Mouse (Mus musculus) kidney, adult 10 weeks (tissue): ENCODE measurements around the gene Pitx1. TPM values are rescaled to one million over a fixed set of nuclear protein-coding genes. Genes with fewer than 3 reads are reported as not detected.

Experiments
- polyA plus RNA-seq: library from polyadenylated mRNA; stranded (reverse); fragments of 350-450 nt; fragmentation: Illumina TruSeq; extraction: RNeasy Lipid Tissue Mini Kit (QIAGEN cat#74804); gene quantifications from one replicate; pipeline ENCODE4 v1.2.3, GENCODE M21; 2014; ENCODE audit warnings: low read depth, low replicate concordance

The Pitx1 gene
- polyA plus RNA-seq, result not detected

DNA sequence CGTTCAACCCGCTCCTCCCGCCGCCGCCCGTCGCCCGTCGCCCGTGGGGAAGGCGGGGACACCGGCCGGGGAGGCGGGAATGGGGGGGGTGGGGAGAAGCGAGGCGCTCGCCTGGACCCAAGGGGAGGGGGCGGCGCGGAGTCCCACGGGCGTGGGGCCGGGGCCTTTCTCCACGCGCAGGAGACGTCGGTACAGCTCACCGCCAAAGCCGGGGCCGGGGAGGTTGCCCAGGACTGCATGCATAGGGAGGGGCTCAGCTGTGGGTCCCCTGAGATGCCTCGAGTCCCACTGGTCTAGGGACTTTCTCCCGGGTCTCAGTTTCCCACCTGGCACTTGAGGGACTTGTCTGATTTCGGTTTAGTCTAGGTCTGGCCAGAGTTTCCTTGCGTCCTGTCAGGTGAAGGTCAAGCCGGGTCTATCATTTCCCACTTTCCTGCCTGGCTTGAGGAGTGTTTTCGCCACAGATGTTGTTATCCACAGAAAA lies at the start of gene Pitx1:
Gene Pitx1, minus strand, starts transcription at position 51 of the 484 bp plus-strand sequence.

DNA sequence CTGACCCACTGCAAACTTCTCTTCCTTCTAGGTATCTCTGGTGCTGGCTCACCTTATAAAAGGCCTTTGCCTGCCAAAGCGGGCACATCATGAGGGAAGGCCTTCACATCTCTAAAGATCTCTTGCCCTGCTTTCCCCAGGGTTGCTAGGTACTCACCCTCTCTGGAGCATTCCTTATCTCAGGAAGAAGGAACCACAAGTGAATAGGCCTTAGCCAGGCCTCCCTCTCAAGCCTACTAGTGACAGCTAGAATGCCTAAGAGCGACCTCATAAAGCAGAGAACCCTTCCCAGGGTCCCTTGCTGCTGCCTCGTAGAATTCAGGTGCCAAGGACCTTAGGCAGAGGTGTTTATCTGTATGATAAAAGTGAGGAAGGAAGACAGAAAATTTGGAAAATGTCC lies 51.7 kb downstream of the Pitx1 start, which contains the start of gene Catsper3:
Gene Catsper3, plus strand, starts transcription at position 301 of the 400 bp plus-strand sequence.

Other genes starting within 250 kb of the Pitx1 start
- gene B4galt7, start 236.3 kb downstream of the Pitx1 start, polyA plus RNA-seq, result 1.7 TPM
- 48.5 TPM for gene Caml, start 213.2 kb downstream of the Pitx1 start, polyA plus RNA-seq
- 56.2 TPM for gene Ddx46, start 201.2 kb downstream of the Pitx1 start, polyA plus RNA-seq
- gene B230219D22Rik, start 143.1 kb downstream of the Pitx1 start, polyA plus RNA-seq, result 133 TPM
- gene Txndc15, start 121.5 kb downstream of the Pitx1 start, polyA plus RNA-seq, result 121 TPM
- 18.8 TPM for gene Pcbd2, start 108.8 kb downstream of the Pitx1 start, polyA plus RNA-seq
- not detected for gene Catsper3, start 51.6 kb downstream of the Pitx1 start, polyA plus RNA-seq